Mouse (Mus musculus) heart, adult 2 months (tissue): ENCODE data around the gene Angptl1. TPM values are rescaled to one million over a fixed set of nuclear protein-coding genes. Genes with fewer than 3 reads are reported as not detected.

Source experiments
- DNase-seq, 2 experiments: peaks; one replicate each; pipeline ENCODE4 v3.0.0; 2021
- H3K27ac ChIP-seq: fragments of 200-600 bp; 2 replicates; pipeline ENCODE4 v1.8.1; 2022
- H3K27me3 ChIP-seq: fragments of 200-500 bp; 2 replicates; pipeline ENCODE4 v1.6.1; 2012; ENCODE audit warnings: mild to moderate bottlenecking, low read length, inconsistent platforms, mixed read lengths; ENCODE audit not compliant: control insufficient read depth, insufficient read depth
- H3K36me3 ChIP-seq: fragments of 200-500 bp; 2 replicates; pipeline ENCODE4 v1.6.1; 2012; ENCODE audit warnings: low read length, inconsistent platforms; ENCODE audit not compliant: control insufficient read depth, insufficient read depth
- H3K4me1 ChIP-seq: fragments of 200-500 bp; 2 replicates; pipeline ENCODE4 v1.6.1; 2011; ENCODE audit warnings: low read length; ENCODE audit not compliant: control insufficient read depth, insufficient read depth
- H3K4me3 ChIP-seq: fragments of 200-600 bp; 2 replicates; pipeline ENCODE4 v1.8.1; 2022
- H3K79me2 ChIP-seq: fragments of 200-500 bp; replicated peaks from 2 replicates; pipeline ENCODE4 v1.6.1; 2012; ENCODE audit warnings: mild to moderate bottlenecking, inconsistent platforms, low read length, moderate library complexity, mixed read lengths; ENCODE audit not compliant: control insufficient read depth, insufficient read depth
- H3K9ac ChIP-seq: fragments of 200-500 bp; 2 replicates; pipeline ENCODE4 v1.6.1; 2012; ENCODE audit warnings: low read depth, mild to moderate bottlenecking, control low read depth, inconsistent platforms, low read length, mixed read lengths
- CTCF ChIP-seq: fragments of 200-600 bp; IDR thresholded peaks from 2 replicates; pipeline ENCODE4 v1.8.1; 2022; ENCODE audit warnings: antibody characterized with exemption, mild to moderate bottlenecking, moderate library complexity
- EP300 ChIP-seq: fragments of 200-500 bp; IDR thresholded peaks from 2 replicates; pipeline ENCODE4 v1.6.1; 2011; ENCODE audit warnings: low read depth, low read length, control low read depth; ENCODE audit not compliant: insufficient read depth
- POLR2A ChIP-seq: fragments of 200-500 bp; IDR thresholded peaks from 2 replicates; pipeline ENCODE4 v1.6.1; 2011; ENCODE audit warnings: mild to moderate bottlenecking, low read depth, low read length, control low read depth; ENCODE audit not compliant: insufficient read depth
- WGBS: fragments of 180-500 bp; shearing (Covaris S2); methylation state at CpG from one replicate; pipeline ENCODE4 v1.1.7; 2018; 5-methylcytosine and 5-hydroxymethylcytosine counted together
- intact Hi-C: fragments of 180-260 bp; cut with DNase I; formaldehyde crosslinking; loops from one replicate; pipeline ENCODE4 v1.15.1; 2025
- polyA plus RNA-seq: library from polyadenylated mRNA; depleted of rRNA; stranded (reverse); fragments of >200 nt; gene quantifications from 2 replicates; pipeline ENCODE4 v1.2.3, GENCODE M21; 2012
- total RNA-seq, 2 experiments: library from RNA; stranded (reverse); gene quantifications; 2 replicates each; pipeline ENCODE4 v1.2.3; 2021

Angptl1 gene
- total and polyA plus RNA-seq, 3 experiments, result 1.2 to 3.6 (median 2.2) TPM

DNA sequence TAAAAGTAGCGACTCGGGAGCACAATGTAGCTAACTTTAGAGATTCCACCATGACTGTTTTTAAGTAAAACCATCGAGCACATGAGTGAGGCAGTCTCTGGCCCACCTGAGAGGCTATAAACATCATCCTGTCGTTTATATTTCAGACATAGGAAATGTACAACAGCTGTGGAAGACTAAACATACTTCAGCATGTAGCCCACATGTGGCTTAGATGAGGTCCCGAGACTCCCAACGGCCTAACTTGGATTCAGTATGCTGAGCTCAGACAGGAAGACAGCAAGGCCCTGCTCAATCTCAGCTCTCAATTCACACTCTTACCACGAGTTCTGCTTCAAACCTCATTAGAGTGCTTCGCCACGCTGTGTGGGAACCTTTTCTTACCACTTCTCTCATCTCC lies 14.0 kb downstream of the Angptl1 start:
- no peak overlapping the region for H3K4me3 ChIP-seq
- 69% methylated on average over 9 of the region's 9 CpGs for WGBS
- no peak for DNase-seq
- H3K79me2 ChIP-seq, result no peaks in the 10 kb centered on the region
- intact Hi-C loops, result no loop called here
- TF ChIP-seq EP300 (no peak), CTCF (no peak)
- H3K36me3 ChIP-seq, result no peaks in the 10 kb centered on the region
- no peaks in the 10 kb centered on the region for H3K27me3 ChIP-seq
- H3K4me1 ChIP-seq, result no peaks in the 10 kb centered on the region
- no peak overlapping the region for H3K27ac ChIP-seq
- no peak overlapping the region for H3K9ac ChIP-seq

- no peak for DNase-seq
- Histone ChIP-seq H3K9ac (no peak overlapping the region), H3K36me3 (no peaks in the 10 kb centered on the region), H3K79me2 (no peaks in the 10 kb centered on the region), H3K4me3 (no peak overlapping the region), H3K27me3 (no peaks in the 10 kb centered on the region), H3K4me1 (no peaks in the 10 kb centered on the region), H3K27ac (no peak overlapping the region)
- 89% methylated on average over 5 of the region's 5 CpGs for WGBS
- intact Hi-C loops, result no loop called here
- no peak for TF ChIP-seq CTCF
- TF ChIP-seq EP300, result no peak
- no peak for TF ChIP-seq POLR2A
Observed at GRCm38 (mm10) chr1:156852872-156853271, 14.5 kb downstream of the Angptl1 start.

DNA sequence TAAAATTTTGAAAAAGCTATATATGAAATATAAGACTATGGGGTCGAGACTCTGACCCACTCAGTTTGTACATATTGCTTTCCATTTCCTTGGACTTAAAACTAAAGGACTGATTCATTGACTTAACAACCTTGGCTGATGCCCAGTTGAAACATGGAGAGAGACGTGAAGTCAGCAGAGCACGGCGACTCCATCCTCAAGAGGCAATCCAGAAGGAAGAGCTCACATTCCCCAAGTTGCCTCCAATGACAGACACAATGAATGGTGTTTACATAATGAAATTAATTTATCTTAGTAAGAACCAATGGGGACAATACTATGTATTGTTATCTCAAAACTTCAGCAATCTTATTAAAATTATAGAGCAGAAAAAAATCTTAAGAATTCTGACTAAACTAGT lies 16.2 kb downstream of the Angptl1 start:
- H3K4me3 ChIP-seq, result no peak overlapping the region
- no peak overlapping the region for H3K27ac ChIP-seq
- no peaks in the 10 kb centered on the region for H3K79me2 ChIP-seq
- intact Hi-C loops, result no loop called here
- TF ChIP-seq POLR2A, result no peak
- no peak for TF ChIP-seq EP300
- no peak for TF ChIP-seq CTCF
- no peak for DNase-seq
- no peaks in the 10 kb centered on the region for H3K36me3 ChIP-seq
- H3K27me3 ChIP-seq, result no peaks in the 10 kb centered on the region
- WGBS, result 80% methylated on average over 4 of the region's 4 CpGs
- no peaks in the 10 kb centered on the region for H3K4me1 ChIP-seq
- H3K9ac ChIP-seq, result no peak overlapping the region

DNA sequence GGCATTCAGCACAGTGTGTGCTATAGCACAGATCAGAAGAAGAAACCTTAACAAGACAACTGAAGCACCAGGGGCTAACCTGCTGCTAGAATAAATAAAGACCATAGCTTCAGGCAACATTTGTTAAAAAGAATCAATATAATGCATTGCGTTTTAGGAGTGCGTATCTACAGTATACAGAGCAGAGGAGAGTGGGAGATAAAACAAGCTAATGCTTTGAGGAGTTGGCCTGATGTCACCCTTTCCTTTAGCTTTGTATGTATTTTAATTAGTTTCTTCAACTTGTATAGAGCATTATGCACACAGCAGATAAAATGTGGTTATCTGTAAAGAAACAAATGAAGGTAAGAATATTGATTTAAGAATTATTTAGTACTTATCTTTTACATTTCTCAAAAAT lies 18.3 kb downstream of the Angptl1 start:
- H3K4me3 ChIP-seq, result no peak overlapping the region
- no peak overlapping the region for H3K27ac ChIP-seq
- intact Hi-C loops, result no loop called here
- DNase-seq, result no peak
- H3K79me2 ChIP-seq, result no peaks in the 10 kb centered on the region
- peaks cover 1% of the 10 kb centered on the region; the same call in 1 of the 2 replicates for H3K36me3 ChIP-seq
- no peaks in the 10 kb centered on the region for H3K27me3 ChIP-seq
- no peak for TF ChIP-seq CTCF
- TF ChIP-seq POLR2A, result no peak
- TF ChIP-seq EP300, result no peak
- no peaks in the 10 kb centered on the region for H3K4me1 ChIP-seq
- 89% methylated on average over 2 of the region's 2 CpGs for WGBS
- H3K9ac ChIP-seq, result no peak overlapping the region

DNA sequence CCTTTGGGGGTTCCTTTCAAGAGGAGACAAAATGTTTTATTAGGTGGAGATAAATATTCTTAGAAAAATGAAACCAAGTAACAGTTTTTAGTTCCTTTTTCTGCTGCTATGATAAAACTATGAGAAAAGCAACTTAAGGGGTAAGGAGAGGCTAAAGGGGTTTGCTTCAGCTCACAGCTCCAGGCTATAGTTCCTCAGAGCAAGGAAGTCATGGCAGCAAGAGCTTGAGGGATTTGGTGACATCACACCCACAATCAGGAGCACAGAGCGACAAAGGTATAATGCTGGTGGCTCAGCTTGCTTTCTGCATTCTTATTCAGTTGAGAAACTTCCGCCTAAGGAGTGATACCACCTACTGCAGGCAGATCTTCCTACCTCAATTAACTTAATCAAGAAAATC lies 20.8 kb downstream of the Angptl1 start:
- H3K36me3 ChIP-seq, result peaks cover 1% of the 10 kb centered on the region; the same call in 1 of the 2 replicates

GRCm38 (mm10) chr1:156859711-156860250 lies 21.4 kb downstream of the Angptl1 start:
- WGBS, result 56% methylated on average over 2 of the region's 2 CpGs
- no peak overlapping the region for H3K9ac ChIP-seq
- intact Hi-C loops, result no loop called here

More for the DNA sequence above, 20.8 kb downstream of the Angptl1 start:
- Histone ChIP-seq H3K4me1 (peaks cover 1% of the 10 kb centered on the region; the same call in 1 of the 2 replicates), H3K27ac (no peak overlapping the region), H3K9ac (no peak overlapping the region), H3K79me2 (no peaks in the 10 kb centered on the region), H3K27me3 (no peaks in the 10 kb centered on the region), H3K4me3 (no peak overlapping the region)
- DNase-seq, result no peak
- intact Hi-C loops, result no loop called here
- 92% methylated on average over 2 of the region's 2 CpGs for WGBS
- TF ChIP-seq EP300 (no peak), CTCF (no peak), POLR2A (no peak)

More at GRCm38 (mm10) chr1:156859711-156860250, 21.4 kb downstream of the Angptl1 start:
- no peak for DNase-seq
- Histone ChIP-seq H3K4me1 (peaks cover 1% of the 10 kb centered on the region; the same call in 1 of the 2 replicates), H3K4me3 (no peak overlapping the region), H3K79me2 (no peaks in the 10 kb centered on the region), H3K27me3 (no peaks in the 10 kb centered on the region), H3K27ac (no peak overlapping the region), H3K36me3 (peaks cover 1% of the 10 kb centered on the region; the same call in 1 of the 2 replicates)
- TF ChIP-seq POLR2A, result no peak
- no peak for TF ChIP-seq CTCF
- TF ChIP-seq EP300, result no peak
